Mouse (Mus musculus) fibroblast of lung, adult 2 months (primary cell): ENCODE measurements around the gene Dck.
A peak's percentile ranks its signal among the peaks of the same experiment; 100 is the strongest.
"Not testable (repeated sequence)": the region's sequence is repeated elsewhere in the genome, so short reads cannot be mapped to it uniquely, and the experiment has no call there.

Experiments used
- DNase-seq: peaks from one replicate; pipeline ENCODE4 v3.0.0-alpha.2; 2011; ENCODE audit warnings: low read depth

Gene Dck

GRCm38 (mm10) chr5:88764987-88765481, at the start of gene Dck:
Gene Dck, plus strand, starts transcription at chr5:88764996.
- DNase-seq: peak; percentile 86

DNA sequence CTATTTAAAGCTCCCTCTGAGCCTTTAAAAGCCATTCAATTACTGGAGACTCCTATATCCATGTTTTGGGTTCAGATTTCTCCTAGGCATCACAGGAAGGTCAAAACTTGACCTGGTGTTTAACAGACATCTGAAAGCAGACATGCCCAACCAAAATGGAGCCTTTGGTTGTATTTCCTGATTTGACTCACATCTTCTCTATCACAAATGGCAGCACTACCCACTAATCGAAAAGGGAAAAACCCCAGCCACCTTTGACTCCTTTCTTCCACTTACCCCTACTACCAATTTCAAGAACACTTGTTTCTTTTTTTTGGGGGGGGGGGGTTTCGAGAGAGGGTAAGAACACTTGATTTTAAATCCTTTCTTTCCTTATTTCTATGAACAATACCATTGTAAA, 47.8 kb upstream of the Dck start:
- DNase-seq: no peak

DNA sequence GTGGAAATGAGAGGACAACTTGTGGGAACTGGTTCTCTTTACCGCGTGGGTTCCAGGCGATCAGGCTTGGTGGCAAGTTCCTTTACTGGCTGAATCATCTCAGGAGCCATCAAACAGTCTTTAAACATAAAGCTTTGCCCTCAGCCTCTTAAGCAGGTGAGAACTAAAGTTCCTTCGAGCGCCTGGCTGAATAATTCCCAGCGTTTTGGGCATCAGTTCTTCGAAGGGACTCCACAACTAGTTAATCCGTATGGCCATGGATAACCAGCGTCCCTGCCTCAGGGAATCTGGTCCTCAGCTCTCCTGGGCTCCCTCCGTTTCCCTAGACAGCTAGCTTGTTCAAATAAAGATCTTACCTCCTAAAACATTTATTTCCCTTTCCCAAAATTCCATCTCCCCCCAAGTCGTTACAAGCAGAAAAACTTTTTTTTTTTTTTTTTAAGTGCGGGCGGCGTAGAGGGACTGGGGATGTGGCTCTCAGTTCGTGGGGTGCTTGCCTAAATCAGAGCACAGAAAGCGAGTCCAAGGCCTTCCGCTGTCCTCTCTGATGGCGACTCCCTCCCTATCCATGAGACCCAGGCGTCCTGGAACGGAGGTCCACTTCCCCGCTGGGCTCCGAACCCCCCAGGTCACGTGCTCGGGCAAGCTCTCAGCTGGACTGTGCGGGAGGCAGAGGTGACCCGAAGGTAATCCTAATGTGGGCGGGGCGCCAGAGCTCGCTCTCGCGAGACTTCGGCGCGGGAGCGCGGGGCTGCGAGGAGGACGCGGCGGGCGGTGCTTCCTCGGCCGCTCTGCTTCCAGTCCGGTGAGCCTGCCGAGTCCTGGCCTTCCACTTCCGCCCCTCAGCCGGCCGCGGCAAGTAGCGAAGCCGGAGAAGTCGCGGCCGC, 44.4 kb upstream of the Dck start, which contains the start of gene Mob1b:
TSS of gene Mob1b (plus strand) at position 740 of the 887 bp plus-strand sequence.
- peak; percentile 88 for DNase-seq

GRCm38 (mm10) chr5:88721003-88721475, 43.8 kb upstream of the Dck start:
- no peak for DNase-seq

DNA sequence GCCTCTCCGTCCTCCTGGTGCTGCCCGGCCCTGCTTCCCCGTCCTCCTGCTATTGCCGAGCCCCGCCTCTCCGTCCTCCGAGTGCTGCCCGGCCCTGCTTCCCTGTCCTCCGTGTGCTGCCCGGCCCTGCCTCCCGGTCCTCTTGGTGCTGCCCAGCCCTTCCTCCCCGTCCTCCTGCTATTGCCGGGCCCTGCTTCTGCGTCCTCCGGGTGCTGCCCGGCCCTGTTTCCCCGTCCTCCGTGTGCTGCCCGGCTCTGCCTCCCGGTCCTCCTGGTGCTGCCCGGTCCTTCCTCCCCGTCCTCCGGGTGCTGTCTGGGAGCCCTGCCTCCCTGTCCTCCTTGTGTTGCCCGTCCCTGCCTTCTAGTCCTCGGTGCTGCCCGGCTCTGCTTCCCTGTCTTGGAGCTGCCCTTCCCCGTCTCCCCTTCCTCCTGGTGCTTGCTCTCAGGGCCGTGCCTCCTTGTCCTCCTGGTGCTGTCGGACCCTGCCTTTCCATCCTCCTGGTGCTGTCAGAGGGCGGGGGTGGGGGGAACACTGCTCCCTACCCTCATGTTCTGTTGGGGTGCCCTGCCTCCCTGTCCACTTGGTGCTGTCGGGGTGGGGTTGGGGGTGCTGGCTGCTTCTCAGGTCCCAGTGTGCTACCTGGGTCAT, 43.1 kb upstream of the Dck start:
- DNase-seq: no peak

DNA sequence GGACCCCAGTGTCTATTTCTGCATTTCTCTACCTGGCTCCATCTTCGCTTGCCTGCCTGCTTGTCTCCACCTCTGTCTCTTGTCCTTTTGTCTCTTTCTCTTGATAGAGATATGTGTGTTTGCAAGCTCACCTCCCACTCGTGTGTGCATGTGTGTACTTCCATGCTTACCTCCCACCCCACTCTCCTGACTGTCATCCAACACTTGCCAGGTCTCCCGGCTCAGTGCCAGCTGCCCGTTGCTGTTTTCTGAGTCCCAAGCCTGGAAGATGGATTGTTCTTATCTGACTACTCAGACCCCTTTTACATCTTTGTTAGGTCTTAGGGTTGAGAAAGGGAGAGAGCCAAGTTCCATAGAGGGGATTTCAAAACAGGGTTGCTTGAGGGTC, 42.6 kb upstream of the Dck start:
- no peak for DNase-seq

GRCm38 (mm10) chr5:88724030-88724429, 40.8 kb upstream of the Dck start:
- DNase-seq: no peak

- no peak for DNase-seq
Observed at GRCm38 (mm10) chr5:88727593-88728144, 37.1 kb upstream of the Dck start.

GRCm38 (mm10) chr5:88734786-88735185, 30.0 kb upstream of the Dck start:
- DNase-seq: no peak

DNA sequence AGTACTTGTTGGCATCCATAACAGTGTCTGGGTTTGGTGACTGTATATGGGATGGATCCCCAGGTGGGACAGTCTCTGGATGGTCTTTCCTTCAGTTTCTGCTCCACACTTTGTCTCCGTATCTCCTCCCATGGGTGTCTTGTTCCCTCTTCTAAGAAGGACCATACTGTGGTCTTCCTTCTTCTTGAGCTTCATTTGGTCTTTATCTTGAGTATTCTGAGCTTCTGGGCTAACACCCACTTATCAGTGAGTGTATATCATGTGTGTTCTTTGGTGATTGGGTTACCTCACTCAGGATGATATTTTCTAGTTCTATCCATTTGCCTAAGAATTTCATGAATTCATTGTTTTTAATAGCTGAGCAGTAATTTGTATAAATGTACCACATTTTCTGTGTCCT, 23.7 kb upstream of the Dck start:
- not testable (repeated sequence) for DNase-seq

GRCm38 (mm10) chr5:88747774-88748173, 17.0 kb upstream of the Dck start:
- DNase-seq: no peak

- no peak for DNase-seq
Observed at GRCm38 (mm10) chr5:88753199-88753598, 11.6 kb upstream of the Dck start.

GRCm38 (mm10) chr5:88762611-88763010, 2.2 kb upstream of the Dck start:
- no peak for DNase-seq

GRCm38 (mm10) chr5:88764430-88764986, 288 bp upstream of the Dck start:
- no peak for DNase-seq

DNA sequence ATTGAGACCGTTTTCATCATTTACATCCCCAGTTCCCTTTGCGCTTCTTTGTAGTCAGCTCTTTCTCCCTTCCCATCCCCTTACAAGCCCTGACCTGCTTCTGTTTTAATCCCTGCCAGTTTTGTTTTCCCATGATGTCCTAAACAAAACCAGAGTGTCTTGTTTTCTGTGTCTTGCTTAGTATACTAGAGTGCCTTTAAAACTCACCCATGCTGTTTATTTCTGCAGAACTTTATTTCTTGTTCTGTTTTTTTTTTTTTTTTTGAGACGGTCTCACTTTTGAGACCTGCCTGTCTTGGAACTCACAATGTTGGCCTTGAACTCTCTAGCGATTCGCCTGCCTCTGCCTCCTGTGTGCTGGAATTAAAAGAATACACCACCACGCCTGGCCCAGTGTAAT, 791 bp downstream of the Dck start:
- DNase-seq: no peak

- DNase-seq: no peak
Observed at GRCm38 (mm10) chr5:88766121-88766520, 1.3 kb downstream of the Dck start.

GRCm38 (mm10) chr5:88766863-88767262, 2.1 kb downstream of the Dck start:
- DNase-seq: no peak

DNA sequence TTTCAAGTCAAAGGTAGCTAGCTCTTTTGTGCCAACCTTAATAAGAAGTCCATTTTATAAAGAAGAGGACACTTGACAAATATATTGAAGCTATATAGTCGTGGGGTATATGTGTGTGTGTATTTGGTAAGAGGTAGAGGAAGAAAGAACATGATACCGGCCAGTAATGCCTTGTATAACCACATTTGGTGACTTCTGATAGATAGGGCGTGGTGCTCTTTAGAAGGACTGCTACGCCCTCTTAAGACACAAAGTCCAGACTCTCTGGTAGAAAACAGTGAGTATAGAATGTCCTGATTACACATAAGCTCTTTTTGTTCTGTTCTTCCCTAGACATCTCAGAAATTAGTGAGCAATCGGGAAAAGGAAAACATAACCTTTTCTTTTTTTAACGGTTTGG, 3.4 kb downstream of the Dck start:
- no peak for DNase-seq

- no peak for DNase-seq
Observed at GRCm38 (mm10) chr5:88782072-88782765, 17.4 kb downstream of the Dck start.

- no peak for DNase-seq
Observed at GRCm38 (mm10) chr5:88785059-88785458, 20.3 kb downstream of the Dck start.

GRCm38 (mm10) chr5:88790675-88791074, 25.9 kb downstream of the Dck start:
- DNase-seq: no peak
